Mouse (Mus musculus) C2C12 (cell line): ENCODE results near the gene Tmem178b.

ENCODE experiments used
- CEBPB ChIP-seq: IDR thresholded peaks from one replicate; pipeline ENCODE4 v1.6.1; 2011; ENCODE audit warnings: low read depth, mild to moderate bottlenecking, control low read depth, moderate library complexity
- CTCF ChIP-seq: IDR thresholded peaks from one replicate; pipeline ENCODE4 v1.5.1; 2011; ENCODE audit not compliant: control insufficient read depth, insufficient read depth, insufficient read length
- FOSL1 ChIP-seq: IDR thresholded peaks from one replicate; pipeline ENCODE4 v1.8.0; 2011; ENCODE audit warnings: mild to moderate bottlenecking, low read length; ENCODE audit not compliant: poor library complexity, insufficient read depth, severe bottlenecking
- MAX ChIP-seq: IDR thresholded peaks from one replicate; pipeline ENCODE4 v1.6.1; 2011; ENCODE audit warnings: mild to moderate bottlenecking, control low read depth
- MYOD1 ChIP-seq: IDR thresholded peaks from one replicate; pipeline ENCODE4 v1.6.1; 2011; ENCODE audit warnings: low read depth; ENCODE audit not compliant: control insufficient read depth, insufficient read length
- MYOG ChIP-seq: IDR thresholded peaks from one replicate; pipeline ENCODE4 v1.6.1; 2011; ENCODE audit not compliant: control insufficient read depth, insufficient read length; ENCODE audit errors: extremely low read depth

- TF ChIP-seq CTCF (no peak), MYOG (no peak), FOSL1 (no peak), MAX (no peak), CEBPB (no peak), MYOD1 (no peak)
Observed at GRCm38 (mm10) chr6:40249939-40250338, 376.9 kb downstream of the Tmem178b start.
